Mouse (Mus musculus): ENCODE results near the gene Gpr108. TPM values are rescaled to one million over a fixed set of nuclear protein-coding genes. Genes with fewer than 3 reads are reported as not detected.

Gpr108 gene
- polyA plus RNA-seq (2015; fragmentation: Nextera tagmentation; extraction: Ambion mirVana): 39.0 and 42.8 TPM in 2 replicates

DNA sequence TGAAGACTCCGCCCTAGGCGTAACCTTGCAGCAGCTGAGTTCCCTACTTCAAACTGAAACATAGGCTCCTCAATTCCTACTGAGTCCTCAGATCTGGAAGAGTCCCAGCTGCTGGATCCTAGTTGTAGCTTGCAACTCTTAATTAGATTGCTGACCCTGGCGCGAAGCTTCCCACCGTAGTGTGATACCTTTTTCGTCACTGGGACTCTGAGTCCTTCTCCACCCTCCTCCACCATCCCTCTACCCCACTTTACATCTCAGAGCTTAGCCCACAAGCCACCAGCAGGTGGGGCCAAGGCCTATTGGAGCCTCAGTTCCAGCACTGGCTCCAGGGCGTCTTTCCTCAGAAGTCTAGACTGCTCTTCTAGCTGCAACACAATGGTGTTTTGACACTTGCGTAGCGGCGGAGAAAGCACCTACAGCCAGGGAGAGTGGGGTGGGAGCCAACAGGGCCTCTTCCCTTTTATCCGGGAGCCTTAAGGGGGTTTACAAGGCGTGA is at the start of gene Gpr108:
Gene Gpr108 (minus strand): TSS at position 246 of the 499 bp plus-strand sequence.
- peak; percentile 71 for ATAC-seq (ENCODE audit: low FRiP score, low TSS enrichment)
- H3K9ac ChIP-seq (replicated peaks; ENCODE audit: low read length): peak within 1 kb of the TSS; percentile 87

DNA sequence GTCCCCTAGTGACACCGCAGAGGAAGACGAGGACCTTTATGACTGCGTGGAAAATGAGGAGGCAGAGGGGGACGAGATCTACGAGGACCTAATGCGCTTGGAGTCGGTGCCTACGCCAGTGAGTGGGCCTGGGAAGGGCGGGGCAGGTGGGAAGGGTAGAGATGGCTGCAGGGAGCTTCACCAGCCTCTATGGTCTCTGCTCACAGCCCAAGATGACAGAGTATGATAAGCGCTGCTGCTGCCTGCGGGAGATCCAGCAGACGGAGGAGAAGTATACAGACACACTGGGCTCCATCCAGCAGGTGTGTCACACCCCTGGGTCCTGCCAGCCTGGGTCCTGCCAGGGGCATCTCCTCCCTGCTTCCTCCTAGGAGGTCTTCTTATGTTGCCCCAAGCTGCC is 48.8 kb upstream of the Gpr108 start:
- Histone ChIP-seq H3K4me2 (replicated peaks; ENCODE audit: low read depth, low read length) (no peak overlapping the region), H3K4me3 (ENCODE audit: low read length) (no peak overlapping the region), H3K36me3 (ENCODE audit: insufficient read depth, low read length) (no peaks in the 10 kb centered on the region), H3K9ac (replicated peaks; ENCODE audit: low read length) (no peak overlapping the region), H3K4me1 (ENCODE audit: insufficient read depth, low read length) (no peaks in the 10 kb centered on the region), H3K27me3 (ENCODE audit: insufficient read depth, low read length) (no peaks in the 10 kb centered on the region), H3K9me3 (ENCODE audit: low read length) (no peaks in the 10 kb centered on the region), H3K27ac (ENCODE audit: low read length) (no peak overlapping the region)
- WGBS: 73% methylated on average over 12 of the region's 12 CpGs
- no peak for ATAC-seq (ENCODE audit: low FRiP score, low TSS enrichment)

More for the DNA sequence above, at the start of gene Gpr108:
- under 1% methylated on average over 12 of the region's 12 CpGs for WGBS
- Histone ChIP-seq H3K4me3 (ENCODE audit: low read length) (peak within 1 kb of the TSS; percentile 87), H3K27me3 (ENCODE audit: insufficient read depth, low read length) (no peaks in the 10 kb centered on the region), H3K36me3 (ENCODE audit: insufficient read depth, low read length) (peaks cover 4% of the 10 kb centered on the region), H3K4me2 (replicated peaks; ENCODE audit: low read depth, low read length) (peak within 1 kb of the TSS; percentile 95), H3K9me3 (ENCODE audit: low read length) (no peaks in the 10 kb centered on the region), H3K4me1 (ENCODE audit: insufficient read depth, low read length) (peaks cover 18% of the 10 kb centered on the region), H3K27ac (ENCODE audit: low read length) (peak within 1 kb of the TSS; percentile 95)

DNA sequence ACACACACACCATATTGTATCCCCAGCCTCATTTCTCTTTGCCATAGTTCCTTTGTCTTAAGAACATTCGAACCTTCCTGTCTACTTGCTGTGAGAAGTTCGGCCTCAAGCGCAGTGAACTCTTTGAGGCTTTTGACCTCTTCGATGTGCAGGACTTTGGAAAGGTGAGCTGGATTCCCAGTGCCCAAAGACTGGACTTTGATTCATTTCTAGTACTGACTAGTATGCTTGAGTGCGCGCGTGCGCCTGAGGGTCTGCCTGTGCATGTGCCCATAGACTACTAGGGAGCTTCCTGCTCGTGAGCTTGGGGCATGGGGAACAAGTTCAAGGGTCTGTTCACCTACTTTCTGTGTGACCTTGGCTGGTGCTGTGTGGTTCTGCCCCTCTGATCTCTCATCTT is 47.7 kb upstream of the Gpr108 start:
- Histone ChIP-seq H3K27ac (ENCODE audit: low read length) (no peak overlapping the region), H3K4me2 (replicated peaks; ENCODE audit: low read depth, low read length) (no peak overlapping the region), H3K4me3 (ENCODE audit: low read length) (no peak overlapping the region), H3K27me3 (ENCODE audit: insufficient read depth, low read length) (no peaks in the 10 kb centered on the region), H3K4me1 (ENCODE audit: insufficient read depth, low read length) (no peaks in the 10 kb centered on the region), H3K9me3 (ENCODE audit: low read length) (no peaks in the 10 kb centered on the region), H3K9ac (replicated peaks; ENCODE audit: low read length) (no peak overlapping the region), H3K36me3 (ENCODE audit: insufficient read depth, low read length) (no peaks in the 10 kb centered on the region)
- ATAC-seq (ENCODE audit: low FRiP score, low TSS enrichment): no peak
- WGBS: 90% methylated on average over 9 of the region's 9 CpGs

DNA sequence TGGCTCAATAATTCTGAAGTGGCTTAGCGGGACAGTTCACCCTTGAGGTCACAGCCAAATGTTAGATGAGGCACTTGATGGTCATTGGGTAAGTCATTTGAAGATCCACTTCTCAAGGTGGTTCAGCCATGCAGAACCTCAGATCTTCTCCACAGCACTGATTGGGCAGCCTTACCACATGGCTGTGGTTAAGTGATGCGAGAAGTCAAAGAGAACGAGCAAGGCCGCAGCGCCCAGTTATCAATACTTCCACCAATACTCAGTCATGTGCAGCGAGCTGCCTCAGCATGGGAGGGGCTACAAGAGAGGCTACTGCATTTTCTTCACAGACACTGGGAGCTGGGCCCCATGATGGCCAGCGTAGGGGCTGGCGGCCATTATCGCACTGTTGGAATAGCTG is 44.7 kb upstream of the Gpr108 start:
- Histone ChIP-seq H3K9ac (replicated peaks; ENCODE audit: low read length) (no peak overlapping the region), H3K4me3 (ENCODE audit: low read length) (no peak overlapping the region), H3K9me3 (ENCODE audit: low read length) (no peaks in the 10 kb centered on the region), H3K4me2 (replicated peaks; ENCODE audit: low read depth, low read length) (no peak overlapping the region), H3K27ac (ENCODE audit: low read length) (no peak overlapping the region), H3K27me3 (ENCODE audit: insufficient read depth, low read length) (no peaks in the 10 kb centered on the region), H3K36me3 (ENCODE audit: insufficient read depth, low read length) (no peaks in the 10 kb centered on the region), H3K4me1 (ENCODE audit: insufficient read depth, low read length) (no peaks in the 10 kb centered on the region)
- 88% methylated on average over 9 of the region's 9 CpGs for WGBS
- ATAC-seq (ENCODE audit: low FRiP score, low TSS enrichment): no peak

DNA sequence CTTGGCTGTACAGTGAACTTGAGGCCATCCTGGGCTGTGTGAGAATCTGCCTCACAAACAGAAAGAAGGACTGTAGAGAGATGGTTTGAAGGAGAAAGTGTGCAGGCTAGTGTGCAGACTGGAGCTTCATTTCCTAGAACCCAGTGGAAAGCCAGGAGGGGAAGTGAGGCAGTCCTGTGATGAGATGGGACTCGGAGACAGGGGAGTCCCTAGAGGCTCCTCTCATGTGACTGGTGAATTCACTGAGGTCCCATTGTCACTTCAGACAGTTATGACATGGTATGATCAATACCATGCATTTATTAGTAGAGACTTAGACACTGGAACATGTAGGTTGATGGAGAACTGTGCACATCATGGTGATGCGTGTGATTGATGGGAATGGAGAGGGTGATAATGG is 44.1 kb upstream of the Gpr108 start:
- Histone ChIP-seq H3K9me3 (ENCODE audit: low read length) (no peaks in the 10 kb centered on the region), H3K4me3 (ENCODE audit: low read length) (no peak overlapping the region), H3K4me2 (replicated peaks; ENCODE audit: low read depth, low read length) (no peak overlapping the region), H3K27me3 (ENCODE audit: insufficient read depth, low read length) (no peaks in the 10 kb centered on the region), H3K36me3 (ENCODE audit: insufficient read depth, low read length) (no peaks in the 10 kb centered on the region), H3K4me1 (ENCODE audit: insufficient read depth, low read length) (no peaks in the 10 kb centered on the region), H3K9ac (replicated peaks; ENCODE audit: low read length) (no peak overlapping the region), H3K27ac (ENCODE audit: low read length) (no peak overlapping the region)
- WGBS: 91% methylated on average over 2 of the region's 2 CpGs
- ATAC-seq (ENCODE audit: low FRiP score, low TSS enrichment): no peak

DNA sequence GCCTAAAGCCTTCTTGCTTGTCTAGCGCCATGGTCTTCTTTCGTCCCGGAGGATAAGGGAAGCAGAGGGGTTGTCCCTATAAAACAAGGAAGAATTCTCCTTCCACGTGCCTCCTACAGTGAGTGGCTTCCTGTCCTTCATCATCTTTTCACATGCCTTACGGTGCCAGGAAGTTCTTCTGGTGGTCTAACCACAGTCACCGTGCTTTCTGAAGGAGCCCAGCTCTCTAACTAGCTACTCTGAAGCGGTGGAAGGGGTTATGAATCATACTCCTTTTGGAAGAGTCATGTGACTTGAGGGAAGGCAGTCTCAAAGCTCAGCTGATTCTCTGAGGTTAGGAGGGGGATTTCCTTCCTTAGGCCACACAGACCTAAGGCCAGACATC is 42.4 kb upstream of the Gpr108 start:
- no peak overlapping the region for H3K27ac ChIP-seq (ENCODE audit: low read length)
- no peaks in the 10 kb centered on the region for H3K27me3 ChIP-seq (ENCODE audit: insufficient read depth, low read length)
- H3K4me2 ChIP-seq (replicated peaks; ENCODE audit: low read depth, low read length): no peak overlapping the region
- 74% methylated on average over 7 of the region's 7 CpGs for WGBS
- no peaks in the 10 kb centered on the region for H3K9me3 ChIP-seq (ENCODE audit: low read length)
- no peaks in the 10 kb centered on the region for H3K4me1 ChIP-seq (ENCODE audit: insufficient read depth, low read length)
- no peaks in the 10 kb centered on the region for H3K36me3 ChIP-seq (ENCODE audit: insufficient read depth, low read length)
- H3K9ac ChIP-seq (replicated peaks; ENCODE audit: low read length): no peak overlapping the region
- ATAC-seq (ENCODE audit: low FRiP score, low TSS enrichment): no peak
- H3K4me3 ChIP-seq (ENCODE audit: low read length): no peak overlapping the region

DNA sequence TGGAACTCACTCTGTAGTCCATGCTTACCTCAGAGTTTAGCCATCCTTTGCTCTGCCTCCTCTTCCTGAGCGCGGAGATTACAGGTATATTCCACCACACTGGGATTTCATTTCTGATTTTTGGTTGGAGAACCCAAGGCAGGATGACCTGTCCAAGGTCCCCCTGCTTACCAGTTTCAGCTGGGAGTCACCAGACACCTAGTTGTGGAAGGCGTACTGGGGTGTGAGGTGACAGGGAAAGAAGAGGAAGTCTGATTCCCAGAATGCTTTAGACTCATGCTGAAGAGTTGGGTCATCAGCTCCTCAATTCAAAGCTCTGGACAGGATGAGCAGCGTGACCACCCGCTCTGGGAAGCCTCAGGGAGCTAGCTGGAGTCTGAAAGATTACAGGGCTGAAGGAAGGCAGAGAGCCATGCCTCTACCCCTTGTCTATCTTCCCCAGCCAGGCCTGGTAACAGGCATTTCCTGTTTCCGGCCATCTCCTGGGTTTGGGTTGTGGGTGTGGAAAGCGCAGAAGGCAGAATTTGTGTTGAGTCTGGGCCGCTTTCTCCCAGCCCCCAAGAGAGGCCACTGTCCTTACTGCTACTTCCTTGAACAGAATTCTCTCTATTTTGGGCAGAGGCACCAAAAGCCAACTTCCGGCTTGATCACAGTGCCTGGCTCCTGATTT is 41.9 kb upstream of the Gpr108 start:
- no peak for ATAC-seq (ENCODE audit: low FRiP score, low TSS enrichment)
- no peak overlapping the region for H3K4me3 ChIP-seq (ENCODE audit: low read length)
- no peaks in the 10 kb centered on the region for H3K9me3 ChIP-seq (ENCODE audit: low read length)
- no peak overlapping the region for H3K27ac ChIP-seq (ENCODE audit: low read length)
- H3K4me1 ChIP-seq (ENCODE audit: insufficient read depth, low read length): no peaks in the 10 kb centered on the region
- no peak overlapping the region for H3K9ac ChIP-seq (replicated peaks; ENCODE audit: low read length)
- no peaks in the 10 kb centered on the region for H3K27me3 ChIP-seq (ENCODE audit: insufficient read depth, low read length)
- no peak overlapping the region for H3K4me2 ChIP-seq (replicated peaks; ENCODE audit: low read depth, low read length)
- WGBS: 81% methylated on average over 9 of the region's 9 CpGs
- no peaks in the 10 kb centered on the region for H3K36me3 ChIP-seq (ENCODE audit: insufficient read depth, low read length)

DNA sequence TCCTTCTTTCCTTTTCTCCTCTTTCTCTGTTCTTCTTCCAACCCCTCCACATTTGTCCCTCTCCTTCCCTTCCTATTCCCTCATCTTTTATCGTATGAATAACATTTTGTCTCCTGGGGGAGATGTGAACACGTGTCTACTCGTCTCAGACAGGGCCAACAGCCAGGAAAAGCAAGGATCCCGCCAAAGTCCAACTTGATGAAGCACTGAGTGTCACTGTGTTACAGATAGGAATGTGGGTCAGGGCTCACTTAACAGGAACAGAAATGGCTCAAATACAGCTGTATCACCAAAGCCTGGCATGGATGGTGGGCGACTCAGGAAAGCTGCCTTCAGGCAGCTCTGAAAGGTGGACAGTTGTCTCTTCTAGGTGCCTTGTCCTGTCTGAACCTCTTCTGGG is 41.0 kb upstream of the Gpr108 start:
- no peaks in the 10 kb centered on the region for H3K27me3 ChIP-seq (ENCODE audit: insufficient read depth, low read length)
- WGBS: 64% methylated on average over 5 of the region's 5 CpGs
- ATAC-seq (ENCODE audit: low FRiP score, low TSS enrichment): no peak

DNA sequence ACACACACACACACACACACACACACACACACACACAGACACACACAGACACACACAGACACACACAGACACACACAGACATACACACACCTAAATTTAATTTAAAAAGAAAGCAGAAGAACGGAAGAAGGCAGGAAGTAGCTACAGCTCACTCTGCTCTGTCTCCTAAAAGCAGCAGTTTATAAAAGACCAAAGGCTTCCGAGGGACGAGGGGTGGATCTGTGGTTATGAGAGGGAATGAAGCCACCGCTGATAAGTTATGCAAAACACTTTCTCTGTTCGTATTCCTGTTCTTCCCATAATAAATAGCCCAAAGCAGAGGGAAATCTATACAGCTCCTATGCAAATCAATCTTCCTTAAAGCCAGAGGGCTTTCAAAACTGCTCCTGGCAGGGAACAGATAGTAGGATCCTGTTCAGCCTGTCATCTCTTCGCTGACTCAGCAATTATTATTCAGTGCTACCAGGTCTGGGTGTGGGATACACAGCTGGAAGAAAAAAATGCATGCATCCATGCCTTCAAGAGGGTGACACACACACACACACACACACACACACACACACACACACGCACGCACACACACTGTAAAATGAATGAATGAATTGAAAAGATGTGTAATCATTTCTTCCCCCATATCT is 38.6 kb upstream of the Gpr108 start:
- no peak for ATAC-seq (ENCODE audit: low FRiP score, low TSS enrichment)
- 78% methylated on average over 8 of the region's 8 CpGs for WGBS
- no peak overlapping the region for H3K9ac ChIP-seq (replicated peaks; ENCODE audit: low read length)
- no peaks in the 10 kb centered on the region for H3K9me3 ChIP-seq (ENCODE audit: low read length)
- H3K36me3 ChIP-seq (ENCODE audit: insufficient read depth, low read length): no peaks in the 10 kb centered on the region
- H3K27me3 ChIP-seq (ENCODE audit: insufficient read depth, low read length): no peaks in the 10 kb centered on the region
- H3K4me2 ChIP-seq (replicated peaks; ENCODE audit: low read depth, low read length): no peak overlapping the region
- H3K4me1 ChIP-seq (ENCODE audit: insufficient read depth, low read length): no peaks in the 10 kb centered on the region
- H3K27ac ChIP-seq (ENCODE audit: low read length): no peak overlapping the region
- H3K4me3 ChIP-seq (ENCODE audit: low read length): no peak overlapping the region

More for the DNA sequence above, 41.0 kb upstream of the Gpr108 start:
- H3K9ac ChIP-seq (replicated peaks; ENCODE audit: low read length): no peak overlapping the region
- no peak overlapping the region for H3K4me2 ChIP-seq (replicated peaks; ENCODE audit: low read depth, low read length)
- no peak overlapping the region for H3K27ac ChIP-seq (ENCODE audit: low read length)
- no peaks in the 10 kb centered on the region for H3K9me3 ChIP-seq (ENCODE audit: low read length)
- H3K4me3 ChIP-seq (ENCODE audit: low read length): no peak overlapping the region
- H3K4me1 ChIP-seq (ENCODE audit: insufficient read depth, low read length): no peaks in the 10 kb centered on the region
- H3K36me3 ChIP-seq (ENCODE audit: insufficient read depth, low read length): no peaks in the 10 kb centered on the region

DNA sequence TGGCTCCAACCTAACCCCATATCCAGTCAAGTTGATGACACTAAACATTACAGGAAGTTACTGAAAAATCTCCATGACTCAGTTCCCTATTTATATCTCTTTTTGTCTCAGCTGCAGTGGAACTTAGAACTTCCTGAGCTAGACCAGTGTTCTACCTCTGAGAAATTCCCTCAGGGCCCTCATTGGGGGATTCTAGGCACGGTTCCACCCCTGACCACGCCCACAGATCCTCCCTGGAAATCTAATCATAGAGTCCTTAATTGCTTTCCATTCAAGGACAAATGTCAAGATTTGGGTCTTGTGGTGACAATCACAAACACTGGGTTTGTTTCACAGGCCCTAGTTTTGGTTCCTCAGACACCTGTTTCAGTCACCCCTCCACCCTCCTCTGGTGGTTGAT is 36.8 kb upstream of the Gpr108 start:
- no peak overlapping the region for H3K27ac ChIP-seq (ENCODE audit: low read length)
- 64% methylated on average over 2 of the region's 2 CpGs for whole genome bisulfite sequencing
- H3K4me3 ChIP-seq (ENCODE audit: low read length): no peak overlapping the region
- no peak overlapping the region for H3K4me2 ChIP-seq (replicated peaks; ENCODE audit: low read depth, low read length)
- no peaks in the 10 kb centered on the region for H3K9me3 ChIP-seq (ENCODE audit: low read length)
- no peak overlapping the region for H3K9ac ChIP-seq (replicated peaks; ENCODE audit: low read length)
- no peaks in the 10 kb centered on the region for H3K36me3 ChIP-seq (ENCODE audit: insufficient read depth, low read length)
- no peaks in the 10 kb centered on the region for H3K4me1 ChIP-seq (ENCODE audit: insufficient read depth, low read length)
- no peaks in the 10 kb centered on the region for H3K27me3 ChIP-seq (ENCODE audit: insufficient read depth, low read length)
- no peak for ATAC-seq (ENCODE audit: low FRiP score, low TSS enrichment)

Data from kidney, embryonic 16.5 days (tissue).